Comparison of ENCODE assay signal across 8 mouse cellular contexts in the genomic region with DNA sequence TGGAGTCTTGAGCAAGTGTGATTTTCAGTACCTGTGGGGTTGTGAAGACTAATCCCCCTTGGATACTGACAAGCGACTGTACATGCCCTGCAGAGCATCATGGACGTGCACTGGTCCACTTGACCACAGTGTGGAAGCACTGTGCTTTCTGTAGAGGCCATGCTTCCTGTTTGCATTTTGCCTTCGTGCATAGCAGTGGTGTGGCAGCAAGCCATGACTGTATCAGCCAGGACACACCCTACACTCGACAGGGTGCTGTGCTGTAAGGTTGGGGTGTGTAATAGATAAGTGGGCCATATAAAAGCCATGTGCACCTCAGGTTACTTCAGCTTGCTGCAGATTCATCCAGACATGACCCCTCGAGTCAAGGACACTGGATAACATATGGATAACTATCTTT. TPM values are rescaled to one million over a fixed set of nuclear protein-coding genes. Genes with fewer than 3 reads are reported as not detected.
DNase-seq lines count a peak whose midpoint lies in the region; ATAC-seq and TF ChIP-seq lines count a peak whose summit lies in the region.

No protein-coding gene starts in this region.

- peak; percentile 93 for TF ChIP-seq CTCF in intestine, postnatal 0 days (IDR thresholded peaks at IDR 0.05; ENCODE audit: low read depth)

- peak; percentile 96 for ATAC-seq in intestine, postnatal 0 days
- ATAC-seq in hindbrain, embryonic 12.5 days (ENCODE audit: low FRiP score) = no peak

- peak; percentile 12 to 33 for DNase-seq in kidney, postnatal 25 days
- no peak for DNase-seq in kidney, adult 8-10 months
- DNase-seq in NIH3T3 (ENCODE audit: low read depth) = peak; percentile 67
- DNase-seq in naive thymus-derived CD4-positive, alpha-beta T cell, adult 2 months (ENCODE audit: low read depth) = peak; percentile 30
- DNase-seq in adrenal gland, postnatal 10 days = no peak
- DNase-seq in layer of hippocampus, postnatal 14 days (ENCODE audit: low spot score in 2 of 2) = no peak

- H3K27ac ChIP-seq in intestine, postnatal 0 days (ENCODE audit: low read depth, low read length) = no peak overlapping the region
- no peak overlapping the region for H3K27ac ChIP-seq in hindbrain, embryonic 12.5 days

- no peaks in the 10 kb centered on the region; the same call in 1 of the 2 replicates for H3K36me3 ChIP-seq in intestine, postnatal 0 days (ENCODE audit: control insufficient read depth, insufficient read depth)
- H3K36me3 ChIP-seq in hindbrain, embryonic 12.5 days = no peaks in the 10 kb centered on the region

- H3K4me1 ChIP-seq in intestine, postnatal 0 days (replicated peaks; ENCODE audit: control insufficient read depth, insufficient read depth, low read length) = 0 out of 2 replicates have a peak, but pooled peaks cover 3% of the 10 kb centered on the region
- 0 out of 2 replicates have a peak, but pooled peaks cover 4% of the 10 kb centered on the region for H3K4me1 ChIP-seq in hindbrain, embryonic 12.5 days

- WGBS in intestine, postnatal 0 days = 17% methylated on average over 5 of the region's 5 CpGs
- 71% methylated on average over 5 of the region's 5 CpGs for WGBS in hindbrain, embryonic 12.5 days

- no peak overlapping the region for H3K9ac ChIP-seq in intestine, postnatal 0 days (ENCODE audit: low read depth, low read length)
- no peak overlapping the region for H3K9ac ChIP-seq in hindbrain, embryonic 12.5 days

- no peak overlapping the region for H3K4me3 ChIP-seq in intestine, postnatal 0 days (ENCODE audit: low read depth, low read length)
- no peak overlapping the region for H3K4me3 ChIP-seq in hindbrain, embryonic 12.5 days

- H3K27me3 ChIP-seq in intestine, postnatal 0 days (replicated peaks; ENCODE audit: control insufficient read depth, insufficient read depth, low read length) = no peaks in the 10 kb centered on the region
- H3K27me3 ChIP-seq in hindbrain, embryonic 12.5 days = no peaks in the 10 kb centered on the region

- H3K4me2 ChIP-seq in intestine, postnatal 0 days (replicated peaks; ENCODE audit: low read depth) = no peak overlapping the region
- no peak overlapping the region for H3K4me2 ChIP-seq in hindbrain, embryonic 12.5 days (replicated peaks)

- no peaks in the 10 kb centered on the region for H3K9me3 ChIP-seq in intestine, postnatal 0 days (ENCODE audit: control insufficient read depth)
- no peaks in the 10 kb centered on the region for H3K9me3 ChIP-seq in hindbrain, embryonic 12.5 days (replicated peaks)

RNA-seq across cellular contexts. Expression of a gene that starts 24.3 kb away (rescaled TPM):
- 4.5 and 5.3 TPM in 2 replicates for polyA plus RNA-seq in intestine, postnatal 0 days (2015; fragmentation: Nextera tagmentation; extraction: Ambion mirVana)
- total RNA-seq in adrenal gland, postnatal 10 days (2021) = 1 to 10 TPM in 1 of 2 experiments, under 1 TPM in 1; 0.87 to 1.3 TPM
- 2.3 and 2.4 TPM in 2 replicates for polyA plus RNA-seq in hindbrain, embryonic 12.5 days (2016; fragmentation: Nextera tagmentation; extraction: Ambion mirVana)
- 1 to 10 TPM; 1.1 to 1.3 TPM for total RNA-seq in layer of hippocampus, postnatal 14 days (2021)

Comparison
In these comparisons a context has a peak if more than half of its experiments do, and no peak if none do; other contexts are left out.
1. DNase-seq: peak in kidney, postnatal 25 days (2 of 2), NIH3T3 (single experiment) and naive thymus-derived CD4-positive, alpha-beta T cell, adult 2 months (single experiment); none in kidney, adult 8-10 months (0 of 2), adrenal gland, postnatal 10 days (single experiment) and layer of hippocampus, postnatal 14 days (0 of 2).